Mouse (Mus musculus) layer of hippocampus, adult 9-10 months (tissue): ENCODE measurements at regions not wholly inside any gene's neighbourhood (a gene's known extent, or its start where the extent isn't known, plus 50 kb on each side); places are given as distances from the start of the nearest gene placed in this dataset.

Experiments
- DNase-seq: peaks from one replicate; pipeline ENCODE4 v3.0.0; 2022; ENCODE audit warnings: low spot score

- no peak for DNase-seq
Observed at GRCm38 (mm10) chr7:115076781-115077180, 333.3 kb downstream of the Insc start.

- DNase-seq: no peak
Observed at GRCm38 (mm10) chr7:115084711-115085380, 341.4 kb downstream of the Insc start.

GRCm38 (mm10) chr7:115086542-115087448 is 343.3 kb downstream of the Insc start:
- DNase-seq: no peak

- no peak for DNase-seq
Observed at GRCm38 (mm10) chr7:115092481-115093050, 349.1 kb downstream of the Insc start.

GRCm38 (mm10) chr7:115106041-115106440 is 362.5 kb downstream of the Insc start:
- DNase-seq: no peak

- no peak for DNase-seq
Observed at GRCm38 (mm10) chr7:115112282-115112681, 368.8 kb downstream of the Insc start.

- no peak for DNase-seq
Observed at GRCm38 (mm10) chr7:115123283-115123682, 379.8 kb downstream of the Insc start.

- DNase-seq: no peak
Observed at GRCm38 (mm10) chr7:115129001-115129400, 385.5 kb downstream of the Insc start.

- no peak for DNase-seq
Observed at GRCm38 (mm10) chr7:115131259-115131969, 387.9 kb downstream of the Insc start.

- no peak for DNase-seq
Observed at GRCm38 (mm10) chr7:115131970-115132551, 388.6 kb downstream of the Insc start.

- no peak for DNase-seq
Observed at GRCm38 (mm10) chr7:115132595-115132994, 389.1 kb downstream of the Insc start.

- DNase-seq: no peak
Observed at GRCm38 (mm10) chr7:115134926-115135575, 391.6 kb downstream of the Insc start.

GRCm38 (mm10) chr7:115140286-115140685 is 396.8 kb downstream of the Insc start:
- DNase-seq: no peak

GRCm38 (mm10) chr7:115142163-115142562 is 398.7 kb downstream of the Insc start:
- DNase-seq: no peak

GRCm38 (mm10) chr7:115144947-115145346 is 401.5 kb downstream of the Insc start:
- DNase-seq: no peak

GRCm38 (mm10) chr7:115147352-115147977 is 404.0 kb downstream of the Insc start:
- DNase-seq: no peak

- DNase-seq: no peak
Observed at GRCm38 (mm10) chr7:115153291-115153690, 409.8 kb downstream of the Insc start.

GRCm38 (mm10) chr7:115153764-115154509 is 410.4 kb downstream of the Insc start:
- no peak for DNase-seq

GRCm38 (mm10) chr7:115170023-115170422 is 426.5 kb downstream of the Insc start:
- DNase-seq: no peak

- no peak for DNase-seq
Observed at GRCm38 (mm10) chr7:115170439-115170838, 426.9 kb downstream of the Insc start.
